Mouse (Mus musculus): ENCODE measurements around the gene Prim2.

DNA sequence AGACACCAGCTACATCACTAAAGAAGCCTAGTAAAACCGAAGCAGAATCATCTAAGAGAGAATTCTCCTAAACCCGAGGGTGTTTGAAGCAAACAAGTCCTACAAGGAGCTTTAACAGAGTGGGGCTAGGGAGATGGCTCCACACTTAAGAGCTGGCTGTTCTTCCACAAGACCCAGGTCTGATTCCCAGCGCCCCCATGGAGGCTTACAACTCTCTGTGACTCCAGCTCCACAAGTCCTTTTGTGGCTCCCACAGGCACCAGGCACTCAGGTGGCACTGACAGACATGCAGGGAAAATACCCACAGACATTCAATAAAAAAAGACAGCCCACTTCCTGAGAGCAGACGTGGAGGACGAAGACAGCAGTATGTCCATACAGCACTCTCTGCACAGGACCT is 29.5 kb downstream of the Prim2 start:
- TF ChIP-seq POLR2A (IDR thresholded peaks at IDR 0.05; ENCODE audit: low read depth, low read length) = no peak
- no peak for TF ChIP-seq CTCF (IDR thresholded peaks at IDR 0.05; ENCODE audit: borderline replicate concordance, insufficient read depth, low read length)
